Mouse (Mus musculus) left cerebral cortex, postnatal 10 days (tissue): Measurements from ENCODE around the gene Zfp112. TPM values are rescaled to one million over a fixed set of nuclear protein-coding genes. Genes with fewer than 3 reads are reported as not detected.

ENCODE experiments used
- DNase-seq, 2 experiments: peaks; one replicate each; pipeline ENCODE4 v3.0.0; 2021 to 2022; ENCODE audit warnings: low spot score in 2 of 2, mixed read lengths in 1 of 2; ENCODE audit errors: extremely low spot score in 1 of 2
- intact Hi-C: fragments of 180-260 bp; cut with DNase I; formaldehyde crosslinking; loops from one replicate; pipeline ENCODE4 v1.15.1; 2025
- total RNA-seq, 2 experiments: library from RNA; stranded (reverse); gene quantifications; 2 replicates each; pipeline ENCODE4 v1.2.3; 2021

Gene Zfp112
- total RNA-seq, 2 experiments from 2014 or later: 8.7 to 8.8 TPM

DNA sequence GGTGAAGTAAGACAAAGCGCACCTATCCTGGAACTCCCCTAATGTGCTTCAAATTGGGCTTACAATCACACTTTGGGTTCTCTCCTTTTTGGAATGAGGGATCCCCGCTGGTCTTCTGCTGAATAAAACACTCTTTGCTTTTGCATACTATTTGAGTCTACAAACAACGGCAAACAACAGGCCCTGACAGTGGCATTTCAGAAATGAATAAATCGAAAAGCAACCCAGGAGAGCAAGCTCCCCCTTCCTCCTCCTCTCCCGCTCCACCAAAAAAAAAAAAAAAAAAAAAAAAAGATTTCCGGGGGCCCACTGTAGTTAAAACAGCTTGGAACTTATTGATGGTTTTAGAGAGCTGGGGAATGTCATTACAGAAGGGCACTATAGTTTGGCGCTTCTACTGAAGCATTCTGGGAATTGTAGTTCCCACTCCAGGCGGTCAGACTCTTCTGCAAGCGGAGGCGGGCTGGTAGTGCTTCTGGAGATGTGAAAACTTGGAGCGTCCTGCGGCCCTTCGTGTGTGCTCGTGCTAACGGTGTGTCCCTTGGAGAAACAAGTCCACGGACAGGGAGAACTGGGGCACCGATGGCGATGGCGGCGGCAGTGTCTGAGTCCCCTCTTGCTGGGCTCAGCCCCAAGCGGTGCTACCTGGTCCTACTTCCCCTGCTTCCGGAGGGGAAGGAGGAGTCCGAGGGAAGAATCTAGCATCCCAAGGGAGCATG, 62.7 kb downstream of the Zfp112 start, which contains the start of gene Zfp114:
TSS of gene Zfp114 (plus strand) at position 443 of the 719 bp plus-strand sequence.
- intact Hi-C loops: no loop called here
- DNase-seq: peak; percentile 67 to 88

DNA sequence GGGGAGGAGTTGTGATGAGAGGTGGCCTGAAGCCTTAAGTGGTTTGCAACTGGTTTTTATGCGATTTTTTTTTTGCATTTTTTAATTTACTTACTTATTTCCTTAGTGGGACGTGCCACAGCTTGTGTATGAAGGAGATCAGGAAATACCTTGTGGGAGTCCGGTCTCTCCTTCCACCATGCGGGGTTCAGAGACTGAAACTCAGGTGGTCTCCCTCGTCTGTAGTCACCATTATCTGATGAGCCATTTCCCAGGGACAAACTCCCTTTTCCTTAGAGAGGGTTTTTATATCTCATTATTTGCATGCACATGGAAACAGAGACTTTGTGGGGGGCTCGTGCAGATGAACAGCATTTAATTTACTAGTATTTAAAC, 63.2 kb downstream of the Zfp112 start:
- no peak for DNase-seq
- intact Hi-C loops: no loop called here

Other genes with a start within 250 kb of the Zfp112 start
- gene Vmn1r177, start 245.9 kb upstream of the Zfp112 start, total RNA-seq: not detected
- not detected for gene Vmn1r178, start 220.3 kb upstream of the Zfp112 start, total RNA-seq
- gene Vmn1r179, start 185.3 kb upstream of the Zfp112 start, total RNA-seq: not detected
- gene Vmn1r180, start 161.7 kb upstream of the Zfp112 start, total RNA-seq: not detected
- not detected for gene Vmn1r181, start 137.7 kb upstream of the Zfp112 start, total RNA-seq
- gene V1rd19, start 110.6 kb upstream of the Zfp112 start, total RNA-seq: not detected
- gene Vmn1r183, start 59.1 kb upstream of the Zfp112 start, total RNA-seq: not detected
- gene Zfp180, start 30.4 kb upstream of the Zfp112 start, total RNA-seq: 10 to 100 TPM; 30.3 to 31.3 TPM
- gene Zfp235, start 21.9 kb downstream of the Zfp112 start, total RNA-seq: 10 to 100 TPM; 18.3 to 19.5 TPM
- gene Zfp114, start 62.7 kb downstream of the Zfp112 start, total RNA-seq: 1 to 10 TPM; 4.5 to 4.9 TPM
- gene Zfp111, start 99.1 kb downstream of the Zfp112 start, total RNA-seq: 10 to 100 TPM in 1 of 2 experiments, 1 to 10 TPM in 1; 8.6 to 10.2 TPM
- 1 to 10 TPM; 5.1 to 6.1 TPM for gene Zfp109, start 125.2 kb downstream of the Zfp112 start, total RNA-seq
- 1 to 10 TPM; 6.1 to 6.6 TPM for gene Zfp108, start 142.5 kb downstream of the Zfp112 start, total RNA-seq
- gene Zfp93, start 158.1 kb downstream of the Zfp112 start, total RNA-seq: 1 to 10 TPM; 8.7 to 8.9 TPM
- 10 to 100 TPM; 20.6 to 21.3 TPM for gene Zfp61, start 188.9 kb downstream of the Zfp112 start, total RNA-seq
- 10 to 100 TPM; 14.8 to 16.0 TPM for gene Zfp94, start 204.4 kb downstream of the Zfp112 start, total RNA-seq
- gene Tescl, start 221.6 kb downstream of the Zfp112 start, total RNA-seq: not detected
- gene Lypd5, start 236.9 kb downstream of the Zfp112 start, total RNA-seq: under 1 TPM in 1 of 2 experiments, not detected in 1; 0.15 TPM